Mouse (Mus musculus) kidney, postnatal 10 days (tissue): ENCODE results near the gene Tfpi2.

ENCODE experiments used
- DNase-seq: peaks from one replicate; pipeline ENCODE4 v3.0.0; 2021; ENCODE audit warnings: mixed read lengths

Tfpi2 gene

DNA sequence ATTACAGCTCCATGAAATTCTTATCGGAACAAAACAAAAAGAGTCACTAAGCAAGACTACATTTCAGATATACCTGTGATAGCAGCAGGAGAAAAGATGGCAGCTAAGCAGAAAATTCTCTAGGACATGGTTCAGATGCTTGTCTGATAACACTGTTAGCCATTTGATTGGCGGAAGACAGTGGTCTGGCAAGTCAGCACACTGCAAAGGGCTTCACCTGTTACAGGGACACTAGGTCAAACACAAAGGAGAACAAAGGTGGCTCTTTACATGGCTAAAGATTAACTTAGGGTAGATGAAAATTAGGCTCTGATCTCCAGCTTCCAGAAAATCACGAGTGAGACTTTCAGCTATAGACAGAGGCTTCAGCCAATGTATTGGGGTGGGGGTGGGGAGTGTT is at the start of gene Tfpi2:
Gene Tfpi2 (minus strand): TSS at position 170 of the 400 bp plus-strand sequence.
- no peak for DNase-seq

- DNase-seq, result no peak
Measured at GRCm38 (mm10) chr6:4030956-4031355, 42.2 kb upstream of the Tfpi2 start.

GRCm38 (mm10) chr6:4026367-4026766 is 37.6 kb upstream of the Tfpi2 start:
- no peak for DNase-seq

DNA sequence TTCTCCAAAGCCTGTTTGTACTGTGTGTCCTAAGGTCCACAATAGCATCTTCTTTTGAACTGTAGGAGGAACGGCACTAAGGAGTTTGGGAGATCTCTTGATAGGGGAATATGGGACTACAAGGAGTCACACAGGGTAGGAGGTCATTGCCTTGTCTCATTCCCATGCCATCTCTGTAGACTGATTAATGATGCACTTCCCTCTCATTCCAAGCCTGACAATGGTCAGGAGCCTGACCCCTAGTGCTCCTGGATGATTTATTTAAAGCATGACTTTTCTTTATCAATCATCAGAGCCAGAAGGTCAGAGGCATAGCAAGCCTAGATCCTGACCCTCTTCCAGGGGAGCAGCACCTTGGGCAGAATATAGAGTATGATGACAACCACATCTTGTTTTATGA is 33.9 kb upstream of the Tfpi2 start:
- DNase-seq, result no peak

DNA sequence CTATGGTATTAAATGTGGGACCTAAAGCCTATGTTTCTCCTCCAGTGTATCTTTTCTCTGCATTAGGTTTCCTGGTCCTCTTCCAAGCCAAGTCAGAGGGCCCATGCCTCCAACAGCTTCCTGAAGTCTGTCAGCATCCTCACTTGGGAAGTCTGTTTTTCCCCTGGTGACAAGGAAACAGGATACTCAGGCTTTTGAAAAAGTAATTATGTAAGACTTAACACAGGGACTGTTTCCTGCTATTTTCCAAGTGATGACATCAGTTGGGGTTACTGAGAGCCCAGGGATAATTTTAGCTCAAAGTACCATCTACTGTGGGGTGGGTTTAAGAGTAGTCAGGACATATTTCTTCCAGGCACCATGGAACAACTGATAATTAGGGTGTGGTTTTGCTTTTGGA is 20.8 kb upstream of the Tfpi2 start:
- DNase-seq, result peak; percentile 26

DNA sequence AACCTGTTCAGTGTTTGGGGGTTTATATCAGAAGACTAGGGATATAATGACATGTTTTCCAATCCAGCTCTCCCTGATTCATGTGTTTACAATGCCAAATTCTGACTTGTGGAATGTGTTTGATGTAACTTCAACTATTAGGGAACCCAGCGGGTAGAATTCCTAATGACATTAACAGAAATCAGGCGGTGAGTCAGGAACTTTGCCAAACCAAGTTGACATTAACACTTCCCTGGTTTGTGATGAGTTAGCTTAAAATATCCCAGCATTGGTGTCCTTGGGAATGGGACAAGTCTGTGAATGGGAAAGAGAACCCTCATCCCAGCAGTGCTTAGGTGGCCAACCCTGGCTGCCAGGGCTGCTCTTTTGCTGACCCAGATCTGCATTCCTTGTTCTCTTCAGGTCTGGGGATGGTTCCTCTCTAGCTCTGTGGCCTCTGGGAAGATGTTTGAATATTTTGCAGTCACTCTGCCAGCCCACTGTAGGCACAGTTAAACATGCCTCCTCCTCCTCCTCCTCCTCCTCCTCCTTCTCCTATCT is 19.9 kb upstream of the Tfpi2 start:
- DNase-seq, result peak; percentile 9

DNA sequence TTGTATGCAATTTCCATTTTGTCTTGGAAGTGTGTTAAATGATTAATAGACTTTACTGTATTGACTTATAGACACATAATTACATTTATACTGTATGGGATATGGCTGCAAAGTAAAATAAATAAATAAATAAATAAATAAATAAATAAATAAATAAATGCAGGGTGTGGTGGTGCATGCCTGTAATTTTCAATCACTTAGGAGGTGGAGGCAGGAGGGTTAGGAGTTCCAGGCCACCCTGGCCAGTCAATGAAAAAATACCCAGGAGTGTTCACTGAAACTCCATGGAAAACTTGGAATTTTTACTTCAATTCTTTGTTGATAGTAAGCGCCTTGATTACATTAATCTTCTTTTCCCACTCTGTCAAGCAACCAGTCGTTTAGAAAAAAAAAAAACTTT is 16.1 kb upstream of the Tfpi2 start:
- DNase-seq, result no peak

DNA sequence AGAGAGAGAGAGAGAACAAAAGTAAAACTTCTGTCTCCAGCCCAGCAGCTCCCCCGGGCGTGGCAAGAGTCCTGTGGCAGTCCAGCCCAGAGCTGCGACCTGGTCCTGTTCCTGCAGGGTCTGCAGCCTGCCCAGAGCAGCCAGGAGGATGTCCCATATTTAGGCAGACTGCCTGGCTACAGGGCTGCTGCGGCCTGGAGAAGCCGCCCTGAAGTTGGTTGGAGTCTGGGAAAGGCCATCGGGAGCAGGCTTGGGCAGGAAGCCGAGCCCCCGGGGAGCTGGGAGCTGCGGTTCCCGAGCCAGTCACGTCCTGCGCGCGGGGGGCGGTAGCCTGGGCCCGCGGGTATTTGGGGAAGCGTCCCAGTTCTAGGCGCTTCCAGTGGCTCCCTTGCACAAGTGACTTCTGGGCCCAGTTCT is 15.2 kb upstream of the Tfpi2 start, which contains the start of gene Gng11:
Gene Gng11 (plus strand): TSS at position 15 of the 417 bp plus-strand sequence.
- DNase-seq, result peak; percentile 89

DNA sequence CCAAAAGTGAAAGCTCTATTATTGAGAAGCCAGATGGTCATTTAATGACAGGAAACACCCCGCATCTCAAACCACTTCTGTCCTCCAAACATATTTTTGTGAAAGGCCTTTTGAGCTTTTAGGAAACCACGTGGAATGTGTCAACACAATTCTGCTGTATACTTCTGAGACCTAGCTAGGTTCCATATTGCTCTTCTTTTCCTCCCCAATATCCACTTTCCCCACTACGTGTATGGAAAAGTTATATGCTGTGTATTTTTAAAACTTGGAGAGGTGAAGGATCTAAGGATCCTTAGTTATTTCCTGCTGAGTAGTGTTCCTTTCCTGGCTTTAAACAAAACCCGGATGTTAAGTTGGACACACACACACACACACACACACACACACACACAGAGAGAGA is 14.7 kb upstream of the Tfpi2 start:
- no peak for DNase-seq

DNA sequence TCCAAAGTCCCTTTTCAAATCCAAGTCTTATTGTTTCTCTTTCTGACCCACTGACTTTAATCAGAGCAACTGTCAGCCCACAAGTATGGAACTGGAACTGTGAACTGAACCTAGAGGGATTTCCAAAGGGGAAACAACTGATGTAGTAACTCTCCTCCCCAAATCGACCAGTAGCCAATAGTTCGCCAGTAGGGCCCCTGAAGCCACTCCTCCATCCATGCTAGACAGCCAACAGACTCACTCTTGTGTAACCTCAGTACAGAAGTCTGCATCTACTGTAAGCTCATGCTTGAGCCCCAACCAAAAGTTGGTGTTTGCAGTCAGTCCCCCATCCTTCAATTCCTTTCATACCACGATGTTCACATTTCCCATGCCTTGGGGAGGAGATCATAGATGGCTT is 12.0 kb upstream of the Tfpi2 start:
- no peak for DNase-seq

- peak; percentile 30 for DNase-seq
Measured at GRCm38 (mm10) chr6:3999296-3999695, 10.6 kb upstream of the Tfpi2 start.

DNA sequence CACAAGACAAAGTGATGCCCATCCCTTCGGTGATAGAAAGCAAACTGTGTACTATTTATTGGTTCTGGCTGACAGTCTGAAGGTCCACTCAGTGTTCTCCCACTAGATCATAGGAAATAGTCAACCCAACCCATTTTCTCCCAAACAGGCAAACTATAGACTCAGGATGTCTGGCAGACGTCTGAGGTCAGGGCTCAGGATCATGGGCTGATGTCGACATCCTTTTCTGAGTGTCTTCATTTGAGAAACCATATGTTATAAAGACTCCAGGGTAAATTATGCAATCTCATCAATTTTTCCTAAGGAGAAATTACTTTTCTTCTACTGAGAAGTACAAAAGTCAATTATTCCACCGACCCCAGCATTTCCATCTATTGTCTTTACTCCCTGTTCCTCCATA is 9.4 kb upstream of the Tfpi2 start:
- peak; percentile 6 for DNase-seq

GRCm38 (mm10) chr6:3993492-3993891 is 4.8 kb upstream of the Tfpi2 start, which contains the start of gene Gngt1:
Gngt1 (plus strand) TSS chr6:3993792.
- DNase-seq, result no peak

DNA sequence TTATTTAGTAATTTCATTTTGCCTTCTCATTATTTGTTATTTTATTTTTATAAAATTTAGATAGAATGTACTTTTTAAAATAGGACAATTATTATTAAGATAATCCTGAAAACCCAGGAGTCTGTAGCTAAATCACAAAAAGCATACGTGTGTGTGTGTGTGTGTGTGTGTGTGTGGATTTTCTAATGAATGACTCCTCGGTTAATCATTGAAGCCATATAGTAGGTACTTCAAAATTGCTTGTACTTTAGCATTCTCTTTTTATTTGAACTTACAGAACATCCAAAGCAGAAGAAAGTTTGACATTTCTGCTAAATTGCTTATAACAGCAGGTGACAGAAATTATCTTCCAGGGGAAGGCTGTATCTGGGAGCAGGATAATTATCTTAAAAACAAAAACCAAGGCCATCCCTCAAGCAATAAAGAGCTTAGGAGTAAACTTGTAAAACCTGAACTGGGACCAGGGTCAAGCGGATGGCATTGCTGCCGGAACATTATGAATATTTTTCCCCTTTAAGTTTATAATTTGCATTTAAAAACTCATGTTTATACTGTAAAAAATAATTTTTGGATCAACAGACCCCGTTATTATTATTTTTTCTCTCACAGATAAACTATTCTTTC is 5.9 kb downstream of the Tfpi2 start:
- no peak for DNase-seq

DNA sequence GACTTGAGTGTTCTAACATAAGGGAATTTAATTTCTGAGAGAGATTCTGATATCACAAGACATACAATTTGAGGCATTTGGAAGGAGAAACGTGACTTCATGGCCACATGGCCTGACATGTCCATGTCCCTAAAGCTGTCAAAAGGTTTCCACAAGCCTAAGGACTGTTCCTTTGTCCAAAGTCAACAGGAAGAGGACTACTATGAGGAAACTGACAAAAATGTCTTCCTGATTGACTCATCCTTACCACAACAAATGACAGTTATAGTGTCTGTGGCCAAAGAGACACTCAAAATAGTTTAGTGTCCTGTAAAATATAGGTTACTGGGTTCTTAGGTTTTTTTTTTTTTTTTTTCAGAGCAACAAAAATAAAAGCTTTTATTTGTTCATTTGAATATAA is 15.0 kb downstream of the Tfpi2 start:
- no peak for DNase-seq

DNA sequence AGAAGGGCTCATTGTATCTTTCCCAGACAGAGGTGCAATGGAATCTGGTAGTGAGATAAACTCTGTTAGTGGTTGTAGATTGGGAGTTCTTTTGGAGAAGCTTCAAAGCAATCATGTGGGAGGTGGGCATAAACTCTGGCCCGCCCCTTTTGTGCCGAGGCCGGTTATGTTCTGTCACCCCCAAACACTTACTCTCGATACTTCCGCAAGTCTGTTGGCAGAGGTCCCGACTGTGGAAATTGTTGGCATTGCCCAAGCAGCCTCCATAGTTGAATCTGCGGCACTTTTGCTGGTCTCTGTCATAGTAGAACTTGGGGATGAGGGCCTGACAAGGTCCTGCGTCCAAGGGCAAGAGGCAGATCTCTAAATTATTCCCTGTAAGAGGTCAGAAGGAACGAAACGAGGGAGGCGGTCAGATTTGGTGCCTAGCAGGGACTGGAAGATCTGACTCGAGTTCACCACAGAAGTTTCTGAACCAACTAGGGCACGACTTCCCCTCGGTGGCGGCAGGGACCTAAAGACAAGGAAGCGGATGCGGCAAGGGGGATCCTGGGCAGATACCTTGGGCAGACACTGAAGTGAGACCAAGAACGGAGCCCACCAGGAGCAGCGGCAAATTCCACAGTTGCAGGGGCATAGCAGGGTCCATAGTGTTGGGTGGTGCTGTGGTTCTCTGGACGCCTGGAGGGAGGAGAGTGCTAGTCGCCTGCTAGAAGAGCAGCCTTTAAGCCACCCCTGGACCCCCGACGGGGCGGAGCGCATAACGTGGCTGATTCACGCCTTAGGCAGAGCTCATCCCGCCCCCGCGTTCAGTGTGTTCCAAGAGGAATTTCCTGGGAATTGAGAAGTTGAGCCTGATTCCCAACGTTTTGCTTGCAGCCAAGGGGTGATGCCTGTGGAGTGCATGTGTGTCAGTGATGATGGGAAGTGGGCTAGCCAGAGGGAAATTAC is 20.8 kb downstream of the Tfpi2 start:
- peak; percentile 34 for DNase-seq

- DNase-seq, result no peak
Measured at GRCm38 (mm10) chr6:3954969-3955368, 33.8 kb downstream of the Tfpi2 start.

- no peak for DNase-seq
Measured at GRCm38 (mm10) chr6:3936140-3936714, 52.5 kb downstream of the Tfpi2 start.

GRCm38 (mm10) chr6:3935606-3936005 is 53.1 kb downstream of the Tfpi2 start:
- peak; percentile 30 for DNase-seq

- no peak for DNase-seq
Measured at GRCm38 (mm10) chr6:3935048-3935447, 53.7 kb downstream of the Tfpi2 start.

- DNase-seq, result no peak
Measured at GRCm38 (mm10) chr6:3926140-3926539, 62.6 kb downstream of the Tfpi2 start.

DNA sequence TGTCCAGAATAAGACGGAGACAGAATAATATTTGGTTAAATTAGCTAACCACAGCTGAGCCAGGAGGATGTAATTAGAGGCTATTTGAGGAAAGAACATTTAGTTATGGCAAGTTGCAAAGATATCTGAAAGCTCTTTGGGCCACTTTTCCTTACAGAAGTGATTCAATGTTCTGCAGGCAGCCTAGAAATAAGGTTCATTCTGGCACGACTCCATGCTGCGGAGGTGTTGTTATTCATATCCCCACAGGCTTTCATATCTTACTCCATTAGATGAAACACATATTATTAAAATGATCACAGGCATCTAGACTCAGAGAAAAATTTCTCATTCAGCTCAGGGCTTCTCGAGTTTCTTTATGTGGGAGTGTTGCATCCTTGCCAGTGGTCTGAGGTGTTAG is 65.8 kb downstream of the Tfpi2 start:
- no peak for DNase-seq

- no peak for DNase-seq
Measured at GRCm38 (mm10) chr6:3916015-3916414, 72.7 kb downstream of the Tfpi2 start.
